Comparison of ENCODE assay signal across 10 mouse cellular contexts in the genomic region with DNA sequence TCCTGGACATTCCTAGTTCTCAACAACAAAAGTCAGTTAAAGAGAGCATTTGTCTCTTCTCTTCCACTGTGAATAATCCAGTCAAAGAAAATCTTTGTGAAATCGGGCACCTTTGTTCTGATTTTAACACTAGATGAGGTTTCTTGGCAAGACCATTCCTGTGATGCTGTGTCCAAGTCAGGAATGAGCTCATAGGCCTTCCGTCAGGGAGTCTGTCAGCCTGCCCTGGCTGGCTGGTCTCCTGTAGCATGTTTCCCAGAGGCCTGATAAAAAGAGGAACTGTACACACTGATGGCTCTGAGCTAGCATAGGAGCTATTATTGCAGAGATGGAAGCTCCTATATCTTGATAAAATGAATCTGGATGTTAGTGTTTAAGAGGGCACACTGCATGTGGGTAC. TPM values are rescaled to one million over a fixed set of nuclear protein-coding genes. Genes with fewer than 3 reads are reported as not detected.
DNase-seq lines count a peak whose midpoint lies in the region; ATAC-seq lines count a peak whose summit lies in the region.
"Had no signal": no experiment of that assay in that cellular context is flagged by ENCODE, and none has a peak within 500 bp of the region (broad histone marks: within the 10 kb centered on the region; RNA-seq: fewer than 3 reads in every experiment).

No protein-coding gene starts in this region.

- peak; percentile 46 for DNase-seq in forebrain, embryonic 14.5 days (ENCODE audit: low spot score)
- no peak for DNase-seq in forebrain, embryonic 10.5 days (ENCODE audit: extremely low spot score, low spot score)
- DNase-seq in neural tube, embryonic 10.5 days (ENCODE audit: extremely low spot score, low spot score), result no peak
- no peak for DNase-seq in layer of hippocampus, postnatal 25 days (ENCODE audit: extremely low spot score in 1 of 2, low spot score in 1 of 2)
- no peak for DNase-seq in embryo, embryonic 11 days
- DNase-seq in kidney, adult 8-10 months, result no peak
- DNase-seq: kidney, postnatal 25 days; liver had no signal

- H3K9ac ChIP-seq in forebrain, embryonic 14.5 days (ENCODE audit: low read length), result no peak overlapping the region
- 0 out of 2 replicates have a peak overlapping the region, but pooled peaks have one; percentile 41 for H3K9ac ChIP-seq in neural tube, embryonic 13.5 days

- 0 out of 2 replicates have a peak, but pooled peaks have one; percentile 23 for ATAC-seq in forebrain, embryonic 14.5 days
- ATAC-seq in neural tube, embryonic 13.5 days (ENCODE audit: low read depth), result no peak
- peak; percentile 67 for ATAC-seq in granulocyte monocyte progenitor cell, adult 5-6 weeks (replicated peaks; ENCODE audit: poor library complexity, severe bottlenecking)

- WGBS in forebrain, embryonic 14.5 days, result 49% methylated on average over 2 of the region's 2 CpGs
- WGBS in forebrain, embryonic 10.5 days, result 71% methylated on average over 2 of the region's 2 CpGs
- 62% methylated on average over 2 of the region's 2 CpGs for WGBS in neural tube, embryonic 13.5 days

- no peaks in the 10 kb centered on the region for H3K4me1 ChIP-seq in forebrain, embryonic 14.5 days (ENCODE audit: control insufficient read depth, insufficient read depth, low read length)
- no peaks in the 10 kb centered on the region for H3K4me1 ChIP-seq in forebrain, embryonic 10.5 days
- 0 out of 2 replicates have a peak, but pooled peaks cover 9% of the 10 kb centered on the region for H3K4me1 ChIP-seq in neural tube, embryonic 13.5 days (replicated peaks)

- no peak overlapping the region for H3K4me3 ChIP-seq in forebrain, embryonic 14.5 days (ENCODE audit: low read depth, low read length)
- H3K4me3 ChIP-seq in forebrain, embryonic 10.5 days, result no peak overlapping the region
- no peak overlapping the region for H3K4me3 ChIP-seq in neural tube, embryonic 13.5 days

- H3K9me3 ChIP-seq in forebrain, embryonic 14.5 days (replicated peaks; ENCODE audit: control insufficient read depth, low read length), result no peaks in the 10 kb centered on the region
- H3K9me3 ChIP-seq in forebrain, embryonic 10.5 days, result no peaks in the 10 kb centered on the region
- H3K9me3 ChIP-seq in neural tube, embryonic 13.5 days, result no peaks in the 10 kb centered on the region

- no peak overlapping the region for H3K27ac ChIP-seq in forebrain, embryonic 14.5 days (ENCODE audit: low read depth, low read length)
- H3K27ac ChIP-seq in forebrain, embryonic 10.5 days, result no peak overlapping the region
- no peak overlapping the region for H3K27ac ChIP-seq in neural tube, embryonic 13.5 days (replicated peaks)

- no peak overlapping the region for H3K4me2 ChIP-seq in forebrain, embryonic 14.5 days (ENCODE audit: low read length)
- H3K4me2 ChIP-seq in neural tube, embryonic 13.5 days, result no peak overlapping the region

- no peaks in the 10 kb centered on the region for H3K27me3 ChIP-seq in forebrain, embryonic 14.5 days (replicated peaks; ENCODE audit: control insufficient read depth, insufficient read depth, low read length)
- H3K27me3 ChIP-seq in forebrain, embryonic 10.5 days (ENCODE audit: poor library complexity, severe bottlenecking), result no peaks in the 10 kb centered on the region
- no peaks in the 10 kb centered on the region for H3K27me3 ChIP-seq in neural tube, embryonic 13.5 days

- H3K36me3 ChIP-seq in forebrain, embryonic 14.5 days (ENCODE audit: control insufficient read depth, insufficient read depth, low read length), result no peaks in the 10 kb centered on the region
- H3K36me3 ChIP-seq in forebrain, embryonic 10.5 days (replicated peaks), result no peaks in the 10 kb centered on the region
- H3K36me3 ChIP-seq in neural tube, embryonic 13.5 days, result no peaks in the 10 kb centered on the region

RNA-seq across cellular contexts. Expression of a gene that starts 17.8 kb away (rescaled TPM):
- polyA plus RNA-seq in forebrain, embryonic 14.5 days (2014; fragmentation: Nextera tagmentation; extraction: Ambion mirVana), result not detected in 2 replicates
- polyA plus RNA-seq in forebrain, embryonic 10.5 days (2016; fragmentation: Nextera tagmentation; extraction: Ambion mirVana), result not detected in 2 replicates
- 0.87 and 1.1 TPM in 2 replicates for polyA plus RNA-seq in neural tube, embryonic 13.5 days (2015; fragmentation: Nextera tagmentation; extraction: Ambion mirVana)
- not detected in 2 replicates for total RNA-seq in granulocyte monocyte progenitor cell, adult 5-6 weeks (2014; fragmentation: Nextera tagmentation)
- not detected in 2 replicates for total RNA-seq in granulocyte monocyte progenitor cell, adult 5-6 weeks (2017)
- total RNA-seq in layer of hippocampus, postnatal 25 days (2021), result under 1 TPM in 1 of 2 experiments, not detected in 1; 0.20 TPM
